Mouse (Mus musculus): ENCODE data around the gene Epc2. TPM values are rescaled to one million over a fixed set of nuclear protein-coding genes. Genes with fewer than 3 reads are reported as not detected.
"Not testable (repeated sequence)": the region's sequence is repeated elsewhere in the genome, so short reads cannot be mapped to it uniquely, and the experiment has no call there.

The Epc2 gene
- total RNA-seq, 1 experiment from 2014 or later: 69.8 TPM

DNA sequence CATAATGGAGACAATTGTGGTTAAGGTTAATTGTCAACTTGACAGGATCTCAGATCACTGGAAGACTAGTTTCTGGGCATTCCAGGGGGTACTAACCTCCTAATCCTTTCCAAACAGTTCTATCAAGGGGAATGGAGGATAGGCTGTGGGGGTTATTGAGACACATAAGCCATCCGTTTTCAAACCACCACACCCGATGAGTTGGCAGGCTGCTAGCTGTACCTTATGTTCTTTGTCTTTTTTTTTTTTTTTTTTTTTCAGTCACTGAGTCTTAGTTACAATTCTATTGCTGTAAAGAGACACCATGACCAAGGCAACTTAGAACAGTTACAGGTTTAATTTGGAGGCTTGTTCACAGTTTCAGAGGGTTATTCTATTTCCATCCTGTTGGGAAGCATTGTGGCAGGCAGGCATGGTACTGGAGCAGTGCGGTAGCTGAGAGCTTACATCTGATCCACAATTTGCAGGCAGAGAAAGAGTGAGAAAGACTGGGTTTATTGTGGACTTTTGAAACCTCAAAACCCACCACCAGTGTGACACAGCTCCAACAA, 14.5 kb downstream of the Epc2 start:
- ATAC-seq (replicated peaks; ENCODE audit: insufficient number of reproducible peaks, low FRiP score, low TSS enrichment, poor library complexity, severe bottlenecking): no peak

DNA sequence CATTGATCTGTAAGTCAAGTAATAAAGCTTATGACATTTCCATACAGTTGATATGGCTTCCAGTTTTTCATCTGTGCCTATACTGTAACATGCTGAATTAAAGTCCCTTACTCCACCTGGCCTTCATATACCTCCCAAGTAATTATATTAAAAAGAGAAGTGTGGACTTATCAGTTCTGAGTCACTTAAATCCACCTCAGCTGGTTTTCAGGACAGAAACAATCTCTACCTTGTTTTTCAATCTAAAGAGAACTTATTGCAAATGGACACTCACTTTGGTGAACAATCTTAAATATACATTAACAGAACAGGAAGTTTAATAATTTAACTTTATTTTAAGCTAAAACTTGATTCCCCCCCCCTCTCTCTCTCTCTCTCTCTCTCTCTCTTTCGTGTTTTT, 15.8 kb downstream of the Epc2 start:
- ATAC-seq (replicated peaks; ENCODE audit: insufficient number of reproducible peaks, low FRiP score, low TSS enrichment, poor library complexity, severe bottlenecking): no peak

DNA sequence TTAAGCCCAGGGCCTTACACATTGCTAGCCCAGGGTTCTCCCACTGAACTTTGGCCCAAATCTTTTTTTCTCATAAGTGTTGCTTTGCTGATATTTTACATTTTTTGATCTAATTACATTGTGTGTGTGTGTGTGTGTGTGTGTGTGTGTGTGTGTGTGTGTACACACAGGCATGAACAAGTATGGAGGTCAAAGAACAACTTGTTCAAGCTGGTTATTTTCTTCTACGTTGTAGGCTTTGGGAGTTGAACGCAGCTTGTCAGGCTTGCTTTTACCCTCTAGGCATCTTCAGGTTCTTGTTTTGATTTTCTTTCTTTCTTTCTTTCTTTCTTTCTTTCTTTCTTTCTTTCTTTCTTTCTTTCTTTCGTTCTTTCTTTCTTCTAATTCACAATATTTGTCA, 19.9 kb downstream of the Epc2 start:
- ATAC-seq (replicated peaks; ENCODE audit: insufficient number of reproducible peaks, low FRiP score, low TSS enrichment, poor library complexity, severe bottlenecking): no peak

DNA sequence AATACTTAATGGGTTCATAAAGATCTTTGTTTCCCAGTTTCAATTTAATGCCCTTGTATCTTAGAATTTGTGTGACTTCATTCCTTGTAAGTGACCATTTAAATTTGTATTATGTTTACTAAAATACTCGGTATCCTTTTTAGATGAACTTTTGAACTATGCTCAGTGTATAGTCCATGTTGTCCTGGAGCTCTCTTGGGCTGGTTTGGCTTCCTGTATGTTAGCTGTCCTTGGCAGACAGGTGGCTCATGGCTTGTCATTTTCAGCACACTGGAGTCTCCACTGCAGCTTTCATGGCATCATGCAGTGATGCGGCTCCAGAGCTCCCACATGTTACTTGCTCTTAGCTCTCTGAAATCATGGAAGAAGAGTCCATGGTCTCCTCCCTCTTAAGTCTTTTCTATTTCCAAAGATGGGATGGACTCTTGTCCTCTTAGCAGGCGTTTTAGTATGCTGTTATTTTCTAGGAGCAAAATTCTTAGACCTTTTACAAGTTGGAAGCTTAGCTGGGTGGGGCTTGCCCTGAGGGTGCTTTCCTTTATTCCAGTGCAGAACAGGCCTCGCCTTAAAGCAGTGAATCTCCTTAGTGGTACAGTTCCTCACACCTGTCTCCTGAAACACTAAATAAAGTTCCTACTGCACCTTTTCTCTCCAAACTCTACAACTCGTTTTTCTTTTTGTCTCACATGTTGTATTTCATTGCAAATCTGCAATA, 20.5 kb downstream of the Epc2 start:
- no peak for ATAC-seq (replicated peaks; ENCODE audit: insufficient number of reproducible peaks, low FRiP score, low TSS enrichment, poor library complexity, severe bottlenecking)

DNA sequence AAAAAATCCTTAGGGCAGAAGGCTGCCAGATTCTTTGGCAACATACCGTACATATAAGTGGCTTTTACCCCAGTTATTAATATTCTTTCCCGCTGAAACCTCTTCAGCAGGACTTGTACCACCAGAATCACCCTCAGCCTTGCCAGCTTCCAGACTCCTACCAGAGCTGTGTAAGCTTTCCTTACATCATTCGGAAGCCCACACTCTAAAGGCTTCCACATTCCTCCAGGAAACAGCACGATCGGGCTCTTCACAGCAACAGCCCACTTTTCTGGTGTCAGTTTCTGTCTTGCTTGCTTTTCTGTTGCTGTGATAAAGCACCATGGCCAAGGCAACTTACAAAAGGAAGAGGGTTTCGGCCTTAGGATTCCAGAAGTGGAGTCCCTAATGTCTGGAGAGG, 21.2 kb downstream of the Epc2 start:
- no peak for ATAC-seq (replicated peaks; ENCODE audit: insufficient number of reproducible peaks, low FRiP score, low TSS enrichment, poor library complexity, severe bottlenecking)

DNA sequence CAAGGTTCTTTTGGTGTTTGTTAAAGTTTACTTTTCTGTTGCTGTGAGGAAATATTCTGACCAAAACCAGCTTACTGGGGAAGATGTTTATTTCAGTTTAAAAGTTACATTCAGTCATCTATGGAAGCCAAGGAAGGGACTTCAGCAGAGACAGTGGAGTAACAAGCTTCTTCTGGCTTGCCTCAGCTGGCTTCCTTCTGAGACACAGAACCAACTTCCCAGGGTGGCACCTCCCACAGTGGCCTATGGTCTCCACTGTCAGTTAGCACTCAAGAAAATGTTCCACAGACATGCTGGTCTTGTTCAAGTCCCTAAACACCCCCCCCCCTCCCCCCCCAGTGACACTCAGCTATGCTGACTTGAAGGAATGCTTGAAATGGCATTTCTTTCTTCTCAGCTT, 30.9 kb downstream of the Epc2 start:
- ATAC-seq (replicated peaks; ENCODE audit: insufficient number of reproducible peaks, low FRiP score, low TSS enrichment, poor library complexity, severe bottlenecking): no peak

DNA sequence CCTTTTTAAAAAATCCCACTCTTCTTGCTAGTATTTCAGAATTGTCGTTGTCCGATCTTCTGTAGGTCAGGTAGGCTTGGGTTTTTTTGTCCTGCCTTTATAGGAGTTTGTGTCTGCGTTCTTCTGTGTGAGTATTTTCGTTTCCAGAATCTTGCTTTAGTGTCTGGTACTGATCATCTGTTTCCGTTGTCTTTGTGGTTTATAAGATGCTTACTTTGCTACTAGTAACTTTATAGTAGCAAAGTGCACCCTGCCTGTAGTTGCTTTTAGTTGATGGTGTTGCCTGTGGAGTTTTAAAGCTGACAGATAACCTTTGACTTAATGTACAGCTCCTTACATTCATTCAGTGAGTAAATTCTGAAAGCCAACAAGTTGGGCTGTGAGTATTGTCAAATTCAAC, 32.1 kb downstream of the Epc2 start:
- ATAC-seq (replicated peaks; ENCODE audit: insufficient number of reproducible peaks, low FRiP score, low TSS enrichment, poor library complexity, severe bottlenecking): no peak

DNA sequence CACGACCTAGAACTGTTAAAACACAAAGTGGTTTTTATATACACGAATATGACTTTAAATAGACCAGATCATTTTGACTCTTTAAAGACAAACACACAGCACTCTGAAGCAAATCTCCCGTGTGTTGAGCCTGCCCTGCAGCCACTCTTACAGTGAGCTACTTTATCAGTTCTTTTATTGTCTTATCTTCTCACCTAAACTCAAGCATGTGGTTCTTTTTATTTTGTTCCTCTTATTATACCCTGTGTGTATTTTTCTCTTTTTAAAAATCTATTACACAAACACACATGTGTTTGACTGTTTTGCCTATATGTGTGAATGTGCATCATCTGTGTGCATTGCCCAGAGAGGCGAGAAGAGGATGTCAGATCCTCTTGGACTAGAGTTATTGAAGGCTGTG, 50.1 kb downstream of the Epc2 start:
- ATAC-seq (replicated peaks; ENCODE audit: insufficient number of reproducible peaks, low FRiP score, low TSS enrichment, poor library complexity, severe bottlenecking): no peak

DNA sequence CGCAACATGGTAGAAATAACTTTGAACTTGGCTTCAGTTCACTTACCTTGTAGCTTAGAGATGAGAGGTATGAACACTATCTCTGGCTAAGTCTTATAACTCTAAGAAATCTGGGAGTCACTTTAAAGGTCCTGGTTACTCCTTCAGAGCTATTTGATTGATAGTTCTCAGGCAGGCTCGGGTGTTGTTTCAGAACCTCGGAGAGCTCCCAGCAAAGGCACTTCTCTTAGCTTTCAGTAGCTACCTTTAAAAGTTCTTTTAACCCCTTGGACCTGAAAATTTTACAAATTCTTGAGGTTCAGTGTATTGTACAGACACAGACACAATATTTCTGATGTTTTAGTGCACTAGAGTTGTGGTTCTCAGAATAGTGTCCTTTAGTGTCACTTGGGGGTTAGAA, 52.3 kb downstream of the Epc2 start:
- no peak for ATAC-seq (replicated peaks; ENCODE audit: insufficient number of reproducible peaks, low FRiP score, low TSS enrichment, poor library complexity, severe bottlenecking)

DNA sequence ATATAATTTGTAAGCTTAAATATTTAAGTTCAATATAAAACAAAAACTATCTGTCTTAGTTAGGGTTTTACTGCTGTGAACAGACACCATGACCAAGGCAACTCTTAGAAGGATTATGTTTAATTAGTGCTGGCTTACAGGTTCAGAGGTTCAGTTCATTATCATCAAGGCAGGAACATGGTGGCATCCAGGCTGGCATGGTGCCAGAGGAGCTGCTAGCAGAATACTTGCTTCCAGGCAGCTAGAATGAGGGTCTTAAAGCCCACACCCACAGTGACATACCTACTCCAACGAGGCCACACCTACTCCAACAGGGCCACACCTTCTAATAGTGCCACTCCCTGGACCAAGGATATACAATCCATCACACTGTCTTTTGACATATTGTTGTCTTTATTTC, 53.9 kb downstream of the Epc2 start:
- ATAC-seq (replicated peaks; ENCODE audit: insufficient number of reproducible peaks, low FRiP score, low TSS enrichment, poor library complexity, severe bottlenecking): not testable (repeated sequence)

DNA sequence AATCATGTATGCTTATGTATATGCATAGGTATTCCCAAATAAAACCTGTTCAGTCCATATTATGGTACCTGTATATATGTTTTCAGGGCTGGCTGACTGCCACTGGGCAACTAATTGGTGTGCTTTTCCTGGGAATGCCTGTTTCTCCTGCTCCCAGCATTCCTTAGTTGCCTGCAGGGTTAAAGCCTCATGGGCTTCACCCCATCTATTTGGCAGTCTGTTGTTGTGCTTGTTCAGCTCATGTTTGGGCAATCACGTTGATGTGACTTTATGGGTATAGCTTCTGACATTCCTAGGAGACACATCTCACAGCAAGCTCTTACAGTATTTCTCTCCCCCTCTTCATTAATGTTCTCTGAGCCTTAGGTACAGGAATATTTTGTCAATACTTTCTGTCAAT, 59.5 kb downstream of the Epc2 start:
- no peak for ATAC-seq (replicated peaks; ENCODE audit: insufficient number of reproducible peaks, low FRiP score, low TSS enrichment, poor library complexity, severe bottlenecking)

DNA sequence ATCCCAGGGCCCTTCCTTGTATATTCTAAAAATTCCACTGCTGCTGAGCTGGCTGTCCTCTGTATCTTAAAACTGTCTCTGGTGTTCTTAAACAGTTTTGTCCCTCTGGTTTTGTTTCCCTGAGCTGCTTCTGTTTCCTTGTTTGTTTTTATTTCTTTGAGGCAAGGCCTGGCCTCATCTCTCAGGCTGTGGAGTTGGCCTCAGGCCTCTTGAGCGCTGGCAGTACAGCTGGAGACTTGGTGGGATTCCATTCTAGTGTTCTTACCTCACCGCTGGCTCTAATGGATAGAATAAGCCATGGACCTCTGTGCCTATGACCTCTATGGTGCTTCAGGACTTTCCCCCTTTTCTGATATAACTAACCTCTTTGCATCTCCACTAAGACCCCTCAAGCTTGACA, 64.7 kb downstream of the Epc2 start:
- no peak for ATAC-seq (replicated peaks; ENCODE audit: insufficient number of reproducible peaks, low FRiP score, low TSS enrichment, poor library complexity, severe bottlenecking)

DNA sequence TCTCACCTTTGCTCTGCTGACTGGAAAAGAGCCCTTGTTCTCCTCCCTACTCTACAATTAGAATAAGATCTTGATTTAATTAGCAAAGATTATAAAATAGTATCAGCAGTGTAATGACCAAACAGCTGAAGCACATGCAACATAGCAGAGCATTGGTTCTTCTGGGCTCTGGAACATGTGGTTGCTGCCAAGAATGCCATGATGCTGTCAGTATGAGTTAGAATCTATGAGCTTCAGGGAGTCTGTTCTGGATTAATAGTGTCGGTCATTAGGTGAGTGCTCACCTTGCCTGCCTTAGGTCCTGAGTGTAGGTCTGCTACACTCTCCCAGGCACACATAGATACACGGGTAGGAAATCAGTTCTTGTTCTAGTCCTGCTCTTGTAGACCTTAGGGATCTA, 69.1 kb downstream of the Epc2 start:
- ATAC-seq (replicated peaks; ENCODE audit: insufficient number of reproducible peaks, low FRiP score, low TSS enrichment, poor library complexity, severe bottlenecking): no peak

DNA sequence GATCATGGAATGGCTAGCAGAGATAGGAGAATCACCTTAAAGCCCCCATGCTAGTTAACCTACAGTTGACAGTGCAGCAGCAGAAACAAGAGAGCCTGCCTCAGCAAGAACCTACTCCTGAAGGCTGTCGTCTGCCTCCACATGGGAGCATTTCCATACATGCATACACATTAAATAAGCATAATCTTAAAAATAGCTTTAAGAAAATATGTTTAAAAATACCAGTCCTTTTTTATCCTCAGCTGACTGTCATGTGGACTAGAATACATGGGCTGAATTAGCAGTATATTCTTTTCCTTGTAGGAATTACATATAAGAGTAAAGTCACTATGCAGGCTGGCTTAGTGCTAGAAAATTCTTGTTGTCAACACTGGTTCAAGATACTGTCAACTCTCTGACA, 69.7 kb downstream of the Epc2 start:
- no peak for ATAC-seq (replicated peaks; ENCODE audit: insufficient number of reproducible peaks, low FRiP score, low TSS enrichment, poor library complexity, severe bottlenecking)

DNA sequence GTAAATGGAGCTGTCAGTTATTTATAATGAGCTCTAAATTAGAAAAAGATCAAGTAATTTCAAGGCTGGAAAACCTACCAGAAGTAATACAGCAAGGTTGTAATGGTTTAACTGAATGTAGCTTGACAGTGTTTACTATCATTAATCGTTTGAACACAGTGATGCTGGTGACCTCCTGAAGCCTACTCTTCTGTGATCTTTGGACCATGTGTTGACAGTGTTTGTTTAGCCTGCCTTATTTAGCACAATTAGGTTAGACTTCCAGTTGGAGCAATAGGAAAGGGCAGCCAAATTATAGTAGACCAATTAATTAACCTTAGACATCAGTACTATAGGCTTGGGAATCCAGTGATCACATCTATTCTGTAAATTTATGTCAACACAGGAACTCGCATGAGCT, 70.3 kb downstream of the Epc2 start:
- ATAC-seq (replicated peaks; ENCODE audit: insufficient number of reproducible peaks, low FRiP score, low TSS enrichment, poor library complexity, severe bottlenecking): no peak

DNA sequence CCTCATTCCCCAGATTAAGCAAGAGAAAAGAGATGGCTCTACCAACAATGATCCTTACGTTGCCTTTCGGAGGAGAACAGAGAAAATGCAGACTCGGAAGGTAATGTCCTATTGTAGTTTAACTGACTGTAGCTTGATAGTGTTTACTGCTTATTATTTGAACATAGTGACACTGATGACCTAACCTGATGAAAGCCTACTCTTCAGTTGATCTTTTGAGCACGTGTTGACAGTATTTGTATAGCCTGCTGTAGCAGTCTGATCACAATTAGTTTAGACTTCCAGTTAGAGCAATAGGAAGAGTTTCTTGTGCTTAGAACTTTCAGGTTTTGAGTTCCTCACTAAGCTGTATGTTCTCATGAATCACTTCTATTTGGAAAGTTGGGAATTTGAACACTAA, 71.3 kb downstream of the Epc2 start:
- ATAC-seq (replicated peaks; ENCODE audit: insufficient number of reproducible peaks, low FRiP score, low TSS enrichment, poor library complexity, severe bottlenecking): no peak

DNA sequence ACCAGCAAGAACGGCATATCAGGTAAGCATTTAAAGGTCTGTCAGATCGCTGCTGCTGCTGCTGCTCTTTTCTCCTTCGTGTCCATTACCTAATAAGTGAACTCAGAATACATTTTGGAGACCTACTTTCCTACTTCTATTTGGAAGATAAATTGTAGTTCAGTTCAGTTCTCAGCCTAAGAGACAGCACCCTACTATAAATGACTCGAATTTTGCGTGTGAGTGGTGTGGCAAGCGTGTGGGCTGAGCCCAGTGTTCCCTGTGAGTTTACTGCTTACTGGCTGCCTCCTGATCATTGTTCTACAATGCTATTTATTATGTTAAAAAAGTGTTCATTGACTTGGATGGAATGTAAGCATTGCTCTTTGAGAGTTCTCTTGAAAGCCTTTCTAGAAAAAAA, 85.9 kb downstream of the Epc2 start:
- ATAC-seq (replicated peaks; ENCODE audit: insufficient number of reproducible peaks, low FRiP score, low TSS enrichment, poor library complexity, severe bottlenecking): no peak

DNA sequence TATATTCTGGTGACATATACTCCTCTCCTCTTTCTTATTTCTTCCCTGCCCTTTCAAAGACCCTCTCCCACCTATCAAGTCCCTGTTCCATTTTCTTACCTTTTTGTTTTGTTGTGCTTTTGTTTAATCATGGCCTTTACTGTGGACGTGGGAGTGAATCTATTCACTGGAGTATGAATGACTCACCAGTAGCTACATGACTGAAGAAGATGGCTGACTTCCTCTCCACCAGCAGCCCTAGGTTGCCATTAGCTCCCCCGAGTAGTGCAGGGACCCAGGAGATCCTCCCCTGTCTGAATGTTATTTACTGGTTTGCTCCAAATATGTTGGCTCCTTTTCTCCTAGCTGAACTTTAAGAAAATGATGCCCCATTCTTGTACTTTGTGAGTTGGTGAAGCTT, 86.8 kb downstream of the Epc2 start:
- no peak for ATAC-seq (replicated peaks; ENCODE audit: insufficient number of reproducible peaks, low FRiP score, low TSS enrichment, poor library complexity, severe bottlenecking)

DNA sequence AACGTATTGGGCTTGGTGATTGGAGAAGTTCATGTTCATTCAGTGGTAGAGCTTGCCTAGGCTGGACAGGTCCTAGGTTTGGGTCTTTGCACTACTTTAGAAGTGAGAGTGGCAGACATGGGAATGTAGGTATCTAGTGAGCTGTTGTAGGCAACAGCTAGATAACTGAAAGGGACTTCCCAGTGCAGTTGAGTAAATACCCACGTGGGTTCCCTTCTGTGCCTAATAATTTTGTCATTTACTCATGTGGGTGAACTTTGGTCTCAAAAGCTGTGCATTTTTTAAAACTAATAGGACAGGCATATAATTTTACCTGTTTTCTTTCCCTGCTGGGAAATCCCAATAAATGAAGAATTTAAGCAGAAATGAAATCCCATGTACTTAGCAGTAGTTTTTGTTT, 88.5 kb downstream of the Epc2 start:
- ATAC-seq (replicated peaks; ENCODE audit: insufficient number of reproducible peaks, low FRiP score, low TSS enrichment, poor library complexity, severe bottlenecking): no peak

DNA sequence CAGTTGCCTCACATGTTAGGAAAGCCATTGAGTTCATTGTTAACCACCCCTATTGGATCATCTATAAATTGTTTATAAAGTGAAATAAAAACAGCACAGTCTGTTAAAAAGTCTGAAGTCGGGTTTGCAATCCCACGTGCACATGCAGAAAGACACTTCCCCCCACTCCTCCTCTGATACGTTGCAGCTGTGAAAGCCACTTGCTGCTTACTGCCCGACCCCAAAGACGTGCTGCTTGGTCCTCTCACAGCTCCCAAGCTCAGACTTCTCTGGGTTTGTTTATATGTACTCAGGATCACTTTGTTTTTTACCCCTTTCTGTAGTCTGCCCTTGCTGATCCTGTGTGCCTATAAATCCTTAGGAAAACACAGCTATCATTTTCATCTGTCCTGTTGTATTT, 96.5 kb downstream of the Epc2 start:
- ATAC-seq (replicated peaks; ENCODE audit: insufficient number of reproducible peaks, low FRiP score, low TSS enrichment, poor library complexity, severe bottlenecking): no peak

DNA sequence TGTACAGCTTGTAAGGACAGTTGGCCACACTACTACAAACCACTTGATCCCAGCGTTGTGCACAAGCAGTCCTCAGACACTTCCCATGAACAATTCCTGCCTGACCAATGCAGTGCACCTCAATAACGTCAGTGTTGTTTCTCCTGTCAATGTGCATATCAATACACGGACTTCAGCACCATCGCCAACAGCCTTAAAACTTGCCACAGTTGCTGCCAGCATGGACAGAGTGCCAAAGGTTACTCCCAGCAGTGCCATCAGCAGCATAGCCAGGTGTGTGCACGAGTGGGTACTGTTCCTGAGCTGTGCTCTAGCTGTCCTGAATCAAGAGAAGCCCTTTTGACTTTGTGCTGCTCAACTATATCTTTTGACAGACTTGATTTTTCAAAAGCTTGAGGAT, 97.2 kb downstream of the Epc2 start:
- ATAC-seq (replicated peaks; ENCODE audit: insufficient number of reproducible peaks, low FRiP score, low TSS enrichment, poor library complexity, severe bottlenecking): no peak

Measured in monocyte, adult 5-6 weeks (primary cell).